Mouse (Mus musculus) thymus, postnatal 36 days (tissue): ENCODE data around the gene Spx.

Experiments used
- DNase-seq, 2 experiments: peaks; one replicate each; pipeline ENCODE4 v3.0.0; 2022; ENCODE audit warnings: mixed read lengths in 2 of 2

Gene Spx

DNA sequence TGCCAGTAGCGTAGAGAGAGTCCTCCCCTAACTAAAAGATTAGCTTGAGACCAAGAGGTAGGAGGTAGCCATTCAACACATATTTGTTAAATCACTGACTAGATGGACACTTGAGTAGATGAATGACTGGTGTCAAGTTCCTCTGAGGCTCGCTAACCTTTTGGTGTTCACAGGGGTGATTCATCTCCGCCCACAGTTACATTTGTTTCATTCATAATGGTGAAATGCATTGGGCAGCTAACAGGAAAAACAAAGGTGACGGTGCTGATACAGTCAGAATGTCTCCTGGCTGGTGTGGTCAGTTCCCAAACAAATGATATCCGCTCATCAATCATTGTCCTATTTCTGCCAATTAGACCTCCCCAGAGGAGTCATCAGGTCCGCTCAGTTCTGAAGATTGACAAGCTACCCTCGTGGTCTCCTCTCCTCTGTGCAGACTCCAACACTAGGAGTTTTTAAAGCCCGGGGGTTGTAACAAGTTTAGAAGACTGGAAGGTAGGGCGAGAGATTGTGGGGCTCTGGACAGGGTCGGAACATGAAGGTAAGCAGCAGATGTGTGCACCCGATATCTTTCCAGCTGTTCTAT, at the start of gene Spx:
Spx (plus strand) TSS at position 536 of the 586 bp plus-strand sequence.
- no peak for DNase-seq

DNA sequence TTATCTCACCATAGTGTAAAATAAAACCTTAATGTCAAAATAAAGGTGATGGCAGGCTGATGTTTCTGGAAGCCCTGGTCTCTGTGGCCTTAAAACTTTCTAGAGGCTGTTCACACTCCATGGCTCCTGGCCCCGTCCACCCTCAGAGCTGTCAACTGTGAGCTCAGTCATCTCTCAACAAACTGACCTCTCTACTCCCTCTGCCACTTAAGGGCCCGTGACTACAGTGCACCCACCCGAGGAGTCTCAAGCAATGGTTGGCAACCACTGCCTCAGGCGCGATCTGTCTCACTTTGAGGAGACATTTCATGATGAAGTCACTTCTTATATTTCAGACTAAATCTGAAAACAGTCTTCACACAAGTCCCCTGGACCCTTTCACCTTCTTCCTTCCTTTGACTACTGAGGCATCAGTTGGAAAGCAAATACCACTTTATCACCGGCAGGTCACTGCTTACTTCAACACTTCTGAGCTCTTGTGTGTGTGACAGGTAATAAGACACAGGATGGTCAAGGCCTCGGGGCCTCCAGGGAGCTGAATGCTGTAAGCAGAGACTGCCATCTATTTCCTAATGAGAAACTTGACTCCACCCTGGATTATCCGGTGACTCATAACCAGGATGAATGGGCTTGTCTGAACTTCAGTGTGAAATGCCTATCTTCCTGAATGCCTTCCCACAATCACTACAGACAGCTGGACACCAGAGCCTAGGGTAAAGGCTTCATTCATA, 47.3 kb upstream of the Spx start:
- no peak for DNase-seq

DNA sequence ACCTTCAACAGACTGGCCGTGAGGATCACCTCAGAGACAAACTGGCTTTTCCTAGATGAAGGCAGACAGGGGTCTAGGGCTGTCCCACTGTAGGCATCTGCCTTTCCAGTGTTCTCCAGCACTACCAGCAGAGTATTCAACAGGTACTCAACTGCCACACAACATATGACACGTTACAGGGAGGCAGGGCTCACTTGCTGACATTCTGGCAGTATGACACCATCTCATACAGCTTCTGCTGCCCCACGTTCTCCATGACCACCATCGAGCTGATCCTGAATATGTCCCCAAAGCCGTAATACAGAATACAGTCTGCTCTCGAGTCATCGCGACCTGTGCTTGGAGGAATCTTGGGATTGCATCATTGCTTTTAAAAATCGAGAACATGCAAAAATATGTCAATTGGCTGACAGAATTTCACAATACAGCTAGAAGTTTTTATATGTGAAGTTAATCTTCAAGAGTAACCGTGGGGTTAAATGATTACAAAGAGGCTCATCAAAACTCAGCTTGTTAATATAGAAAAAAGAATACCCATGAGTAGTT, 46.7 kb upstream of the Spx start:
- no peak for DNase-seq

GRCm38 (mm10) chr6:142367565-142367964, 45.7 kb upstream of the Spx start:
- DNase-seq, result no peak

- DNase-seq, result no peak
These were observed 43.7 kb upstream of the Spx start for GRCm38 (mm10) chr6:142369568-142369967.

GRCm38 (mm10) chr6:142377081-142377480, 36.2 kb upstream of the Spx start:
- no peak for DNase-seq

DNA sequence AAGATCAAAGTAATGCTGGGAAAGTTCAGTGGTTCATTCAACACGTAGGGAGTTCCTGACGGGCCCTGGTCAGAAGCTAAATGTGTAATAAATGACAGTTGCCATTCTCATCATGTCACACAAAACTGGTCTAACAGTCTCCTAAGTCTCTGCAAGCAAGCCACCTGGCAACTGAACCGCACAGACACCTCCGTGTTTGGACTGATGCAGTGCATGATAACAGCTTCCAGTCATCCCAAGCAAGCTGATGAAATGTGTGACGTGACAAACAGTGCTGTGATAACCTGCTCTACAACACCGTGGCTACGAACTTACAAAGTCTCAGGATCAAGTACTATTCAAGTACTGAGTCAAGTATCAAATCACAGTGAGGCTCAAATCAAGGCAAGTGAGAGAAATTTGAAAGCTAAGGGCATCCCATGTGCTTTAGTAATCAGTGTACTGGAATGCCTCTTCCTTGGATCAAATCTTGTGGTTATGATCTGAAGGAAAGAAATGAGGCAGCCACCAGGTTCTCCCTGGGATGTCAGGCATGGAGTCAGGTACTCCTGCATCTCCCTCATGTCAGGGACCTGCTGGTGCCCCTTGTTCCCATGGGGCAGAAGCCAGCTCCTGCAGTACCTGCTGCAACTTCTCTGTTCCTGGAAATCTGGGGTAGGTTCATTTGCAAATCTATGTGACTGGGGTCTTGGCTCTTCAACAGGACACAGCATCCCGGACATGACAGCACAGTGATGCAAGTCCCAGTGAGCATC, 34.5 kb upstream of the Spx start:
- DNase-seq, result no peak

DNA sequence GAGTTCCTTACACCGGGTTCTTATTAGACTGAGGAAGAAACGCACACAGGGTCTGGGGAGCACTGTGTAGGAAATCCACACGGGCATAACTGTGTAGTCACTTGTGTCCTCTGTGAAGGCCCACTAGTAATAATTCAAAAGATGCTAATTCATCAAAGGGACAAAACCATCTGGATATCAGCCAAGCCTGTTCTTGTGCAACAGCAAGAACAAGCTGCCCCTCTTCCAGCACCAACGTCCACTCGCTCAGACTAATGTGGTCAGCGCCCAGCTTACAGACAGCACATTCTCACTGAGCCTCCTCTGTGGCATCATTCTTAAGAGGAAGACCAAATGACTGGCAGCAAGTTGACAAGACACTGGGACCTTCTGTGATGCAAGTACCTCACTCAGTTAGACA, 33.3 kb upstream of the Spx start:
- no peak for DNase-seq

DNA sequence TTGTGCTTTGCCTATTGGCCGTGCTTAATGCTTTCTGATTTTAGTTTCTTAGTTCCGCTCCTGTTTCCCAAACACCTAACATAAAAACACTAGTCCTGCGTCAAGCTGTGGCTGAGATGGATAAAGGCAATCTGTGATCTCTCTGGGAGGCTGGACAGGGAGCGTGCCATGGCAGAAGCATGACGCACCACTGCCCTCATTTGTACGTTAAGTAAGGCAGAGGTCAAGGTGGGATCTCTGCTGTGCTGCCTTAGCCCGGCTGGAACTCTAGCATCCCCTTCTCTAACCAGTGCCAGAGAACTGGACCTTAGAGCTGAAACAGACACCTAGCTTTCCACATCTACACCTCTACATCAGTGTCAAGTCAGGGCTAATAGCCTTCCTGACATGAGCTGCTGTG, 31.6 kb upstream of the Spx start:
- no peak for DNase-seq

DNA sequence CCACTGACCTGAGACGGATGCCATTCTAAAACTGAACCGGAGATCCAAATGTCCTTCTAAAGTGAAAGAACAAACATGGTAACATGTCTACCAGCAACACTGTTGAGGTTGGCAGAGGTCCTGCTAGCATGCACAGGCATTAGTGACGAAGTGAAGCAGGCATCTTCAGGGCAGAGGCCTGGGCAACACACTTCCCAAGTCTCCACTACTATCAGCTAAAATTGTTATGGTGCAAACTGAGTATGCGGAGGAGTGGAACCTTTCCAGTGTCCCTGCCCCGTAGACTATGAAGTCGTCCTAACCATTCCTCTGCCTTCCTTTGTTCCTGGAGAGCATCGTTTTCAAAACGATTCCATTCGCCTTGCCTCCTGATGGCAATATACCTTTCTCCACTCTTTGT, 28.7 kb upstream of the Spx start:
- DNase-seq, result no peak

- DNase-seq, result no peak
These were observed 26.8 kb upstream of the Spx start for GRCm38 (mm10) chr6:142386285-142387010.

DNA sequence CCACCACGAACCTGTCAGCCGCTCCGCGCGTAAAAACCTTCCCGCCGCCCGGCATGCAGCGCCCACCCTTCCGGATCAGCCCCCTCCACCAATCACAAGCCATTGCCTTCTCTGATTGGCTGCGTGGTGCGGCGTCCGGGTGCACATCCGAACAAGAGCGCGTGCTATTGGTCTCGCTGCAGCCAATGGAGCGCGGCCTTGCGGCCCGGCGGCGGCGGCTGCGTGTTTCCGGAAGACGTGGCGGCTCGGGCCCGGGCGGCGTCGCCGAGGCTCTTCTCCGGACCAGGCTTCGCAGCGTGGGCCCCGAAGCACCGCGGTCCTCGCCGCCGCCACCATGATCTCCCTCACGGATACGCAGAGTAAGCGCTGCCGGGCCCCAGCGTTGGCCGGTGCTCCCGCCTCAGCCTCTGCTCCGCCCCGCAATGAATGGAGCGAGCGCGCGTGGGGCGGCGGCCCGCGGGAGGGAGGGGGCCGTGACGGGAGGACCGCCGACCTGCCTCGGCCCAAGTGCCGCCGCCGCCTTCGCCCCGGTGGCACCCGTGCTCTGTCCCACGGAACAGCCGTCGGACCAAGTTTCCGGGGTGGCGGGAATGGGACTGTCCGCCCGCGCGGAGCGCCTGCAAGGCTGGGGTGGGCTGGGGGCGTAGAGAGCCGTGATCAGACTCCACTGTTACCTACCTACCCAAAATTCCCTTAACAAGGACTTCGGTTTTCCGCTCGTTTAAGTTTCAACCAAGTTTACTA, 26.1 kb upstream of the Spx start, which contains the start of the genes Recql and Golt1b:
Recql (minus strand) TSS at position 77 of the 744 bp plus-strand sequence.
Golt1b (plus strand) TSS at position 211 of the 744 bp plus-strand sequence.
- peak; percentile 97 for DNase-seq

DNA sequence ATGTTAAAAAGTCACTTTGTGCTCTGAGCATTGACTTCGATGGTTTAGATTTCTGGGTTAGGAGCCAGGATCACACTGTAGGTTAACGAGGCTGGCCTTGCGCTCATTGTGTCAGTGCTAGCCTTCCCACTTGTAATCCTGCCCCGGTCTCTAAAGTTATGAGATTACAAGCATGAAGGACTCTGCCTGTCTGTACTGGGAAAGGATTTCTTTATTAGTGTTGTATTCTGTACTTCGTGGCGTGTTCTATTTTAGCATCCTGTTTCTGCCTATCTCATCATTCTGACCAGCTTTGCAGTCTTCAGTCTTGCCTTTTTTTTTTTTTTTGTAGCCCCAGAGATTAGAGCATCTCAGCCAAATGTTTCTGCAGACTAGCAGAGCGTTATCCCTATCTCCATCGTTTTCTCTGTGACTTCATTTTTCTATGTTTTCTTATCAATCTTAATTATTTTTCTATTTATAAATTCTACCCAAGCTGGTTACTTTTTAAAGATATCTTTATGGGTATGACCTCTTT, 25.4 kb upstream of the Spx start:
- no peak for DNase-seq

GRCm38 (mm10) chr6:142389101-142389500, 24.1 kb upstream of the Spx start:
- no peak for DNase-seq

GRCm38 (mm10) chr6:142392312-142392711, 20.9 kb upstream of the Spx start:
- DNase-seq, result no peak

- DNase-seq, result no peak
These were observed 18.6 kb upstream of the Spx start for GRCm38 (mm10) chr6:142394669-142395068.

DNA sequence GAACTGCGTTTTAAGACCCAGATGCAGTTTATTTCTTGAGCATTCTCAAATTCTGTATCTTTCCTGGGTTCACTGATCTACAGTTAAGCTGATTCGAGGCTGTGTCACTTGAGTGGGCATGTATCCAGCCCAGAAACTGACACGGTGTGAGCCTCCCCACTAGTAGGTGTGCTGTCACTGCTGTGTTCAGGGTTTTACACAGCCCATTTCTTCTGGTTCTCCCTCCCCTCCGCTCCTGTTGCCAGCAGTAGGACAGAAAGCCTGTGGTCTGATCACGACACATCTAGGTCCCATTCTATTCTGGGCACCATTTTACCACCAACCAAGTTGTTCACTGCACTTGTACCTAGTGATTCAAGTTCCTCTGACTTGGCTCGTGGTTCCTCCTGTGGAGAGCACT, 17.5 kb upstream of the Spx start:
- DNase-seq, result no peak

- DNase-seq, result no peak
These were observed 2.1 kb upstream of the Spx start for GRCm38 (mm10) chr6:142411140-142411539.

DNA sequence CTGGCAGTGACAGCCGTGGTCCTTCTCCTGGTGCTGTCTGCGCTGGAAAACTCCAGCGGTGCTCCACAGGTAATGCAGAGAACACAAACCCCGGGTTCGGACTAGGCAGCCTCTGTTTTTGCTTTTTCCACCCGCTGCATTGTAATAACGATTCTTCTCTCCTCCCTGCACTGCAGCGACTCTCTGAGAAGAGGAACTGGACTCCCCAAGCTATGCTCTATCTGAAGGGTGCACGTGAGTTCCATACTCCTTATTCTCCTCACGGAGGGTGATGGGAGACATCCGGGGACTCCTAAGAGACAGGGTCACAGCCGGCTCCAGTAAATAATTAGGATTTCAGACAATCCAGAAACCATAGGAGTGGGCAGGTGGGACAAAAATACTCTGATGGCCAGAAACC, 604 bp downstream of the Spx start:
- DNase-seq, result no peak

DNA sequence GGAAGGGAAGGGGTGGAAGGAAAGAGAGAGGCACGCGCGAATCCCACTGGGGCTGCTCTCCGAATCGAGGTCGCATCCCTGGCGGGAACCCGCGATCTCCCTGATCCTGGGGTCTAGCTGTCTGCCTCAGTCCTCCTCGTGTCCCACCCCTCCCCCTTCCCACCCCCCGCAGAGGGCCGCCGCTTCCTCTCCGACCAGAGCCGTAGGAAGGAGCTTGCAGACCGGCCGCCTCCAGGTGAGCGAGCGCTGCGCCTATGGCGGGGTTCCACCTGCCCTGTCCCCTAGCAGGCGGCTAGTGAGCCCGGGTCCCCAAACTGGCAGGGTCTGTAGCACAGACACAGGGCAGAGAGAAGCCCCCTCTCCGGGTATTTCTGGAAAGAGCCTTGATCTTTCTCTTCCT, 1.4 kb downstream of the Spx start:
- no peak for DNase-seq

DNA sequence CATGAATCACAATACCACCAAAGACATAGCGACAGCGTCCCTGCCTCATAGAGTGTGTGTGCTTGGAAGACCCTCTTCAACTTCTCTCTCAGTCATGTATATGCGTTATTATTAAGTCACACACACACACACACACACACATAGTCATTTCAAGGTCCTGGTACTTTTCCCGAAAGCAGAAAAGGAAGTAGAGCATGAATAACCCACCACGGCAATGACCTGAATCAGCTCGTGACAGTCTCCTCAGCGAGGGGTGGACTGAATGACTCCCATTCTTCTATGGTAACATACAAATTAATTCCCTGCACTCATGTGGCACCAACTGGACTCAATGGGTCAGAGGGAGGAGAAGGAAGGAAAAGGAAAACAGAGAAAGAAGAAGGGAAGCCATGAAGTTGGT, 11.7 kb downstream of the Spx start:
- DNase-seq, result no peak

DNA sequence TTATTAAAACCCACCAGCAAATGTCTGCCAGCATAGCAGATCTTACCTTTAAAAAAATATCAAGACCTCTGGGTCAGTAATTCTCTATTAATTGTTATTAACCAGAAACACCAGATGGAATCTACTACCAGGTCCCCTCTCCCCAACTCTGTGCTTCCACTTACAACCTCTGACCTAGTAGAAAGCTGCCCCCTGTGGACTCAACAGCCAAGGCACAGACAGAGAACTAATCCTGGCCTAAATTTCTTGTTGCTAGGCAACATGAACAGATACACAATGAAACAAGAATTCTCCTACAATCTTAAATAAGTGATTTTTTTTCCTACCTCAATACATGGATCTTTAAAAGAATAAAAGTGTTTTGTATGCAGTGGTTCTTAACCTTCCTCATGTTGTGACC, 15.8 kb downstream of the Spx start:
- no peak for DNase-seq
